Mouse (Mus musculus) midbrain, embryonic 12.5 days (tissue): ENCODE data around the gene Ankrd40. TPM values are rescaled to one million over a fixed set of nuclear protein-coding genes. Genes with fewer than 3 reads are reported as not detected.
A peak's percentile ranks its signal among the peaks of the same experiment; 100 is the strongest.

Experiments
- ATAC-seq: fragments of 200-750 bp; cut with Nextera tagmentation; 2 replicates; pipeline ENCODE4 v1.8.0; 2017; ENCODE audit warnings: low read depth, moderate TSS enrichment, moderate library complexity; ENCODE audit not compliant: low FRiP score
- H3K27ac ChIP-seq: fragments of 300-500 bp; sonication (generic); replicated peaks from 2 replicates; pipeline ENCODE4 v1.5.1; 2016; ENCODE audit warnings: mild to moderate bottlenecking
- H3K27me3 ChIP-seq: fragments of 300-500 bp; sonication (generic); 2 replicates; pipeline ENCODE4 v1.6.1; 2016; ENCODE audit warnings: mild to moderate bottlenecking
- H3K36me3 ChIP-seq: fragments of 300-500 bp; sonication (generic); 2 replicates; pipeline ENCODE4 v1.6.1; 2016
- H3K4me1 ChIP-seq: fragments of 300-500 bp; sonication (generic); 2 replicates; pipeline ENCODE4 v1.6.1; 2016
- H3K4me2 ChIP-seq: fragments of 300-500 bp; sonication (generic); replicated peaks from 2 replicates; pipeline ENCODE4 v1.6.1; 2016; ENCODE audit warnings: mild to moderate bottlenecking, moderate library complexity
- H3K4me3 ChIP-seq: fragments of 300-500 bp; sonication (generic); 2 replicates; pipeline ENCODE4 v1.5.1; 2016; ENCODE audit warnings: mild to moderate bottlenecking
- H3K9ac ChIP-seq: fragments of 300-500 bp; sonication (generic); replicated peaks from 2 replicates; pipeline ENCODE4 v1.6.1; 2016; ENCODE audit warnings: mild to moderate bottlenecking, moderate library complexity
- H3K9me3 ChIP-seq: fragments of 300-500 bp; sonication (generic); 2 replicates; pipeline ENCODE4 v1.6.1; 2016; ENCODE audit warnings: mild to moderate bottlenecking
- WGBS: fragments of 180-500 bp; shearing (Covaris S2); methylation state at CpG from one replicate; pipeline ENCODE4 v1.1.7; 2016; 5-methylcytosine and 5-hydroxymethylcytosine counted together
- polyA plus RNA-seq: library from polyadenylated mRNA; unstranded; fragments of >200 nt; fragmentation: Nextera tagmentation; extraction: Ambion mirVana; gene quantifications from 2 replicates; pipeline ENCODE4 v1.2.1, GENCODE M21; 2016

Gene Ankrd40
- polyA plus RNA-seq: 19.7 and 21.7 TPM in 2 replicates

DNA sequence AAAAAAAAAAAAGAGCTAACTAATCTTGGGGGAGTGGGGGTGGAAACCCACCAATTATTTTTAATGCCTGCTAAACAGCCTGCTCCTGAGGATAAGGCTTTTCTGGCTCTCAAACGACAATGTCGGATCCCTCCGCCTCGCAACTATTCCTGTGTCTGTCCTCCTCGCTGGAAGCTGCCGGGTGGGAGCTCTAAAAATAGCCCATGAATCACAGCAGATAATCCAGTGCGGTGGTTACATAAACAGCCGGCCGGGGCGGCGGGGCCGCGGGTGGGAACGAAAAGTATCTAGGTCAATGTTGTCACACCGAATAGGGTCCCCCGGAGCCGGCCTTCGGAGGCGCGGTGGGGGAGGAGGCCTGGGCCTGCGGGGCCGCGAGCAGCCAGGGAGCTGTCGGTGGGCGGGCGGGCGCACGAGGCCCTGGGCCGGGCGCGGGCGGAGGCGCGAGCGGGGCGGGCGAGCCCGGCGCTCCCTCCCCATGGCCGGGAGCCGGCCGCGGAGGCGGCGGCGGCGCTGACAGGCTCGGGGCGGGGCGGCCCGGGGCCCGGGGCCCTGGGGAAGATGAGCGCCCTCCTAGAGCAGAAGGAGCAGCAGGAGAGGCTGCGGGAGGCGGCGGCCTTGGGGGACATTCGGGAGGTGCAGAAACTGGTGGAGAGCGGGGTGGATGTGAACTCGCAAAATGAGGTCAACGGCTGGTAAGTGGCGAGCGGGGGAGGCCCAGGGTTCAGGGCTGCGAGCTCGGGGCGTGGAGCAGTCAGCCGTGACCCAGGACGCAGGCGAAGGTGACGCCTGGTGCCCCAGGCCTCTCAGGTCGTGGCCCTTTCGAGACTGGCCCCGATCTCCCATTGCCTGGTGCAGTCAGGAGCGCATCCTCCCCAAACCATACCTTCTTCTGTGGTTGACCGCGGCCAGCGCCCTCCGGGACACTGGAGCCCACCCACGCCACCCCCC is at the start of gene Ankrd40:
Gene Ankrd40 (plus strand): TSS at position 309 of the 951 bp plus-strand sequence.
- 1% methylated on average over 48 of the region's 78 CpGs for WGBS
- no peaks in the 10 kb centered on the region for H3K9me3 ChIP-seq
- peak; percentile 88 for ATAC-seq
- no peaks in the 10 kb centered on the region for H3K27me3 ChIP-seq
- peak within 1 kb of the TSS; percentile 97 for H3K27ac ChIP-seq
- H3K9ac ChIP-seq: peak within 1 kb of the TSS; percentile 94
- peak within 1 kb of the TSS; percentile 76 for H3K4me2 ChIP-seq
- peak within 1 kb of the TSS; percentile 63 for H3K4me3 ChIP-seq
- H3K36me3 ChIP-seq: peaks cover 4% of the 10 kb centered on the region; the same call in 1 of the 2 replicates
- H3K4me1 ChIP-seq: peaks cover 37% of the 10 kb centered on the region

DNA sequence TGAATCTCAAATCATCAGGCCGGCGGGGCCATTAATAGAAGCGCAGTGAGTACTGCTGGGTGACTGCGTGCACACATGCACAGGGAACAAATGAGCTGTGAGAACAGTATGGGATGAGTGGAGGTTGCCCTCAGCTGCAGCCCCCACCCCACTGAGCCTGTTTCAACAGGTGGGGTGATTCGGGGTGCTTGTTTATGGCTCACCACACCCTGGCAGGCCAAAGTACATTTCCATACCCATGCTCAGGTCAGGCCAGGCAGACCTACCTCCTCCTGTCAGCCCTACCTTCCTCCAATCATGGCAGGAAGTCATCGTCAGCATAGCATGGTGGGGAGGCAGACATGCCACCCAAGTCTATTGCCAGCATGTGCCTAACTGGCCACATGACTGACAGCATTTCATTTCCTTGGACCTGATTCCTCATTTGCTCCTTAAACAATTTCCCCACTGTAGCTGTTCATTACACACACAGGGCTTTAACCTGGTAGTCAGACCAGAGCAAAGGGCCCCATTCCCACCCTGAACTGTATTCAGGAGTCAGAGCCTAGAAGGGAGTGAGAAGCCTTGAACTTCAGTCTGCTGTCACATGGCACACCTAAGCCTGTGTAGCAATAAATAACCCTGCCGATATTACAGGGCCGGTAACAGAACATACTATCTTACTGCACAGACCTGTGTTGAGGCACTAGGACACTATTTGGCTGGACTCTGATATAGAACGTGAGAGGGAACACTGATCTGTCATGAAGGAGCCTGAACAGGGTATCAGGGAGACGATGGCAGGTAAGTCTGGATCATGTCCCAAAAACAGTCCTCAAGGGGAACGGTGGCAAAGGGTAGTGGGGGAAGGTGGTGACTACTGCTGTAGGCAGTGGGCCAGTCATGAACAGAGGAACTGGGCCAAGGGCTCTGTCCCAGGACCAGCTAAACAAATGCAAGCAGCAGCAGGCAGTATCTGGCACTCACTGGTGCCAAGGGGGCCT is 46.3 kb upstream of the Ankrd40 start, which contains the start of gene Gm21885:
Gene Gm21885 (plus strand): TSS at position 675 of the 983 bp plus-strand sequence.
- WGBS: 89% methylated on average over 11 of the region's 11 CpGs
- Histone ChIP-seq H3K36me3 (peaks cover 22% of the 10 kb centered on the region), H3K27me3 (no peaks in the 10 kb centered on the region), H3K27ac (no peak within 1 kb of the TSS), H3K9me3 (no peaks in the 10 kb centered on the region), H3K4me2 (no peak within 1 kb of the TSS), H3K4me3 (no peak within 1 kb of the TSS), H3K4me1 (0 out of 2 replicates have a peak, but pooled peaks cover 11% of the 10 kb centered on the region), H3K9ac (no peak within 1 kb of the TSS)
- ATAC-seq: no peak

DNA sequence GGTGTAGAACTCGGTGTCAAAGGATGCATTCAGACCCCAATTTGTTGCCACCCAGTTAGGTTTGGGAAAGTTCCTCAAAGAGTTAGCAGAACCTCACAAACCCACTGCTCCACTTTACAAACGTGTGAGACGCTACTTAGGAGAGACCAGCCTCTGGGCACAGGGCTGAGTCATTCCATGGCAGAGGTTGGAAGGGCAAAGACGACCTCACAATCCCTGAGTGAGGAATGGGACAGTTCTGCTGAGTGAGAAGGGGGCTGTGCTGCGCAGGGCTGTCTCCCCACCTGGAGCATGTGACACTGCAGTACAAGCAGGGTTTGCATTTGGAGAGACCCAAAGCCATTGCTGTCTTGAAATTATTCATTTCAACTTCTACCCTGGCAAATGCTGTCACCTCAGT is 45.5 kb upstream of the Ankrd40 start:
- no peaks in the 10 kb centered on the region for H3K27me3 ChIP-seq
- H3K4me3 ChIP-seq: no peak overlapping the region
- WGBS: 67% methylated on average over 5 of the region's 5 CpGs
- ATAC-seq: no peak
- H3K27ac ChIP-seq: no peak overlapping the region
- peaks cover 29% of the 10 kb centered on the region for H3K36me3 ChIP-seq
- no peaks in the 10 kb centered on the region for H3K9me3 ChIP-seq
- H3K9ac ChIP-seq: no peak overlapping the region
- H3K4me2 ChIP-seq: no peak overlapping the region
- H3K4me1 ChIP-seq: 0 out of 2 replicates have a peak, but pooled peaks cover 5% of the 10 kb centered on the region

DNA sequence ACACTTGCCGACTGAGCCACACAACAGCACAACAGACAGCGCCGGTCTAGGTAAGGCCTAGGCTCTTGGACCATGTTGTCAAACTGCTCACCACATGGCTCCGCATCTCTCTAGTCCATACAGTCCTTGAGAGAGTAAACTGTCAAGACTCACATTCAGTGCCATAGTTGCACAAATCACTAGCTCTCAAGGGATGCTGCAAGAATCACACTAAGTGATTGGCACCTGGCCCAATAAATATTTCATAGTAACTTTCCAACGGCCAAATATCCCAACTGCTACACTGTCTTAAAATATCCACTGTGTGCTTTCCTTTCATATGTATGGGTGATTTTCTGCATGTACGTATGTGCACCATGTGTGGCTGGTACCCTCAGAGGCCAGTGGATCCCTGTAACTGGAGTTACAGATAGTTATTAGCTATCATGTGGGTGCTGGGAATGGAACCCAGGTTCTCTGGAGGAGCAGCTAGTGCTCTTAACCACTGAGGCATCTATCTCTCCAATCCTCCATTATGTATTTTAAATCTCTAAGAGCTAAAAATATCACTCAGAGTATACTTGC is 44.2 kb upstream of the Ankrd40 start:
- Histone ChIP-seq H3K9me3 (no peaks in the 10 kb centered on the region), H3K4me2 (no peak overlapping the region), H3K4me1 (0 out of 2 replicates have a peak, but pooled peaks cover 3% of the 10 kb centered on the region), H3K27me3 (no peaks in the 10 kb centered on the region), H3K27ac (no peak overlapping the region), H3K9ac (no peak overlapping the region), H3K36me3 (peaks cover 41% of the 10 kb centered on the region), H3K4me3 (no peak overlapping the region)
- 94% methylated on average over 6 of the region's 6 CpGs for WGBS
- ATAC-seq: no peak

DNA sequence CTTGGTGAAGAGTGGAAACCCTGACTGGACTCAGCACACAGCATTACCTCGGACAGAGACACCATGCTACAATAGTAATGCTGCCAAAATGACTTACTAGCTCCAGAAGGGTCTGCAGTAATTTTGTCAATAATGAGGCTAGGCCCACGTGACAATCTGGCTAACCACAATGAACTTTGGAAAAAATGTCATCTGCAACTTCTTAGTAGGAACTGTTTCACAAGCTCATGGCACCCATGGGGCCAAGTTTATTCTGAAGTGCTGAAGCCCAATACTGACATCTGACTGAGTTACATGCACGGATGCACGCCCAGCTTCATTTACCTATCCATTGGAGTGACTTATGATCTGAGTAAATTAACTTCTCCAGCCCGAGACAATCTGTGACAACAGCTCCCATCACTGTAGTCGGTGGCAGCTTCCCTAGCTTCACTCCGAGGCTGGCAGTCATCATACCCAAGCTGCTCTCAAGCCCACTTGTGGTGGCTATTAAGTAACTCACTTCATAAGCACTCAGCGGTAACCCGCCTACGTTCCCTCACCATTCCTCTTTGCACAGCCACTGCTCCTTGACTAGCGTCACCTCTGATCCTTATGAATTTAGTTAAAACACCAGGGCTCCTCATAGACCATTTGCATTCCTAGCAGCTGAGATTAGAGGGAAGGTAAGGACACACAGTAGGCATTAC is 41.8 kb upstream of the Ankrd40 start:
- Histone ChIP-seq H3K36me3 (peaks cover 65% of the 10 kb centered on the region), H3K27ac (no peak overlapping the region), H3K9ac (no peak overlapping the region), H3K27me3 (no peaks in the 10 kb centered on the region), H3K4me3 (no peak overlapping the region), H3K4me2 (no peak overlapping the region), H3K9me3 (no peaks in the 10 kb centered on the region), H3K4me1 (no peaks in the 10 kb centered on the region)
- ATAC-seq: no peak
- WGBS: 96% methylated on average over 11 of the region's 11 CpGs

DNA sequence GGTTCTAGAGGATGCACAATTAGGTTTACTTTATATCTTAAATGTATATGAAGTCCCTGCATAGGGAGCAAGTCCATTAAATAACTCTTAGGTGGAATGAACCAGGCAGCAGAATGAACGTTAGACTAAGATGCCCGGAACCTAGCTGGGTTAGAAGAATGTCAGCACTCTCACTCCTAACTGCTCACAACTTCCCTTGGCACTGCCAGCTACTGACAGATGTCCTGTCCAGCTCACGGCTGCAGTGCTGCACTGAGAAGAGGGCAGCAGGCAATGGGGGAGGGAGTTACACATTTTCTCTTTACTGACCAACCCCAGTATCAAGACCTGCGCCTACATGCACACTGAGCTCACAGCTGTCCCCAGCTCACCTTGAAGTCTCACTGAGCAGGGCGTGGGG is 40.7 kb upstream of the Ankrd40 start:
- Histone ChIP-seq H3K9me3 (no peaks in the 10 kb centered on the region), H3K36me3 (peaks cover 74% of the 10 kb centered on the region), H3K9ac (no peak overlapping the region), H3K4me1 (no peaks in the 10 kb centered on the region), H3K4me3 (no peak overlapping the region), H3K27ac (no peak overlapping the region), H3K27me3 (no peaks in the 10 kb centered on the region), H3K4me2 (no peak overlapping the region)
- WGBS: 95% methylated on average over 5 of the region's 5 CpGs
- no peak for ATAC-seq

DNA sequence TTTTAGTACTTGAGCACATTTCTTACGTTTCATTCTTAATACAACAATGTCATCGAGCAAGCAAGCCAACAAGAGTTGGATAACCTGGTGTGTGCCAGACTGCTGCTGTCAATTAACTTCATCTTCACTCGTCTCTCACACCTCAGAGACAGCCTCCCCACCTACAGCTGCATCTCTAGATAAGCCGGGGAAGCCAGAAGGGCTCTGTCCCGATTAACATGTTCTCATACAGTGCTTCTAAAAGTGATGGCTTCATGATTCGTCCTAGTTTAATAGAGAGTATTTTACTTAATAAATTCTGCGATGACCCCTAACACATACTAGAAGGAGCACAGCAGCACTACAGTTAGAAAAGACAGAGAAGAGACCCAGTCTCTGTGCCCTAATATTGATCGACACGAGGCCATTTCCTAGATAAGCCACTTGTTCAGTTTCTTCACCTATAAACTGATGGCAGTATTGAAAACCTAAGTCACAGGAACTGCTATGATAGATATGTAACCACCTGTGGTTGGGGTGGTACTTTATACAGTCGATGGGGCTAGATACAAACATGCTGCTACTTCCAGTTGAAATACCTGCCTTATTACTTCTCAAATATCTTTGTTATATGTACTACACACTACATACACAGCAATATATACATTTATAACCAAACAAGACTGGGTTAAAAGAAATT is 37.6 kb upstream of the Ankrd40 start:
- no peaks in the 10 kb centered on the region for H3K9me3 ChIP-seq
- no peaks in the 10 kb centered on the region for H3K4me1 ChIP-seq
- H3K4me3 ChIP-seq: no peak overlapping the region
- H3K9ac ChIP-seq: no peak overlapping the region
- ATAC-seq: no peak
- WGBS: 93% methylated on average over 10 of the region's 10 CpGs
- H3K27me3 ChIP-seq: no peaks in the 10 kb centered on the region
- H3K4me2 ChIP-seq: no peak overlapping the region
- H3K27ac ChIP-seq: no peak overlapping the region
- H3K36me3 ChIP-seq: peaks cover 84% of the 10 kb centered on the region

DNA sequence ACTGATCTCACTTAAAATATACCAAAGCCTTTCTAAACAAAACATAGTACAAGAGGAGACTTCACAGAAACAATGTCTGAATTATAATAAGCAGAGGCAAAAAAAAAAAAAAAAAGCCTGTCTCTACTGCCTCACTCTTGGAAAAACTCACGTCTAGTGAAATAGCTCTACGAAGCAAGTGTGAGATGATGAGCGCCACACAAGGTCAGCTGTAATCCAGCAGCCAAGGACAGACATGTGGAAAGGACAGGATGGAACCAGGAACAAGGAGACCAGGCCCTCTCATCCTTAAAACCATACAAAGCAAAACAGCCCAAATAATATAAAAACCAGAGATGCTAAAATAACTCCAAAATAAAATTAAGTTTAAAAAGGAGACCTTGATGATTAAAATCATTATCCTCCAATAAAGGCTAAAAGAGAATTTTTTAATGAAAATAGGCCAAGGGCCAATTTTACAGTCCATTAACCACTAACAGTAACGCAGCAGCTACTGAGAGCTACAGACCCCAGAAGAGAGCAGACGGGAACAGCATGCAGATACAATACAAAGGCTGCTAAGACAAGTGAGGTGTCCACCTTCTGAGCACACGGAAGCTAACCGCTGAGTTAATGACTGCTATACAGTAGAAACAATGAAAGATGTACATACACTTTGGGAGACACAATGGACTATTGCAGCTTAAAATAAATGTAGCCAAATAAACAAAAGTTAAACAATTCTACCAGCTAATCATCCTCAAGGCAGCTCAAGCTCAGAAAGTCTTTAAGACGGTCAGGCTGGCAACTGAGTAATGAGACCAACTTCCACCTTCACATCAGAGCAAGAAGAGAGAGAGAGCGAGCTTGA is 32.6 kb upstream of the Ankrd40 start:
- WGBS: 80% methylated on average over 9 of the region's 9 CpGs
- H3K9ac ChIP-seq: no peak overlapping the region
- no peaks in the 10 kb centered on the region for H3K27me3 ChIP-seq
- H3K36me3 ChIP-seq: peaks cover 91% of the 10 kb centered on the region
- H3K4me1 ChIP-seq: no peaks in the 10 kb centered on the region
- no peak overlapping the region for H3K4me3 ChIP-seq
- no peaks in the 10 kb centered on the region for H3K9me3 ChIP-seq
- ATAC-seq: no peak
- no peak overlapping the region for H3K4me2 ChIP-seq
- no peak overlapping the region for H3K27ac ChIP-seq

DNA sequence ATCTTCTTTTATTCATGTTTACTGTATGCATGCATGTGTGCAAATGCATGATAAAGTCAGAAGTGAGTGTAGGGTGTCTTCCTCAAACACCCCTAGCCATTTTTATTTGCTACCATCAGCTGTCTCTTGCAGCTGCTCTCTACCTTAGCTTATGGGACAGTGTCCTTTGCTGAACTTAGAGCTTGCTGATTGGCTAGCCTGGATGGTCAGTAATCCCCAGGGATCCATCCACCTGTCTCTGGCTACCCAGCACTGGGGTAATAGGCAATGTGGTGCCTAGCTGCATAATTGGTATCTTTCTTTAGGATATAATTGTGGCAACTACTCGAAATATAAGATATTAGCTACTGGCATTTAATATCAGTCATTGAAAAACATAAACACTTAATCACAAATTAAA is 15.1 kb upstream of the Ankrd40 start:
- H3K9ac ChIP-seq: no peak overlapping the region

DNA sequence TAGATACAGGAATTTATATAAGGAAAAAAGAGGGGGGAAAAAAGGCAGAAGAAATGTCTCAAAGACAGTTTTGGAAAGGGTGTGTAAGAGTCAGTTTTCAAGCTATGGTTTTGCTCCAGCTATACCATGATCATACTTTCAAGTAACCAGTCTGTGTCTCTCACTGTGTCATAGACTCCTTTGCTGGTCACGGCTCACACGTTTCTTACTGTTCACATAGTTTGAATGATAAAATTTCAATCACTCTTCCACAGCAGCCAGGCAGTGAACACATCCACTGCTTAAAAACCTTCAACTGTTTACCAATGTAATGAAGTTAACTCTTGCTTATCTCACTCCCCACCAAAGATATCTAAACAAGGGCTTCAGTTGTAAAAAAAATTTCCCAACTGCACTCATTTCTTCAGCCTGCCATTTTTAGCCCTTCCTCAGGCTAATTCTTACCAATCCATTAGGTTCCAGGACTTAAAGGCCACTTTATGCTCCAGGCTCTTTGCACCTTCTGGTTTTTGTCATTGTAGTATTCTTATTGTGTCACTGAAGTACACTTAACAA is 13.6 kb upstream of the Ankrd40 start:
- Histone ChIP-seq H3K9me3 (no peaks in the 10 kb centered on the region), H3K27me3 (no peaks in the 10 kb centered on the region), H3K4me2 (no peak overlapping the region), H3K4me1 (peaks cover 40% of the 10 kb centered on the region), H3K27ac (no peak overlapping the region), H3K36me3 (peaks cover 4% of the 10 kb centered on the region; the same call in 1 of the 2 replicates), H3K9ac (no peak overlapping the region), H3K4me3 (no peak overlapping the region)
- 90% methylated on average over 2 of the region's 2 CpGs for WGBS
- no peak for ATAC-seq

More for the DNA sequence above, 15.1 kb upstream of the Ankrd40 start:
- no peak for ATAC-seq
- H3K36me3 ChIP-seq: 0 out of 2 replicates have a peak, but pooled peaks cover 6% of the 10 kb centered on the region
- H3K27me3 ChIP-seq: no peaks in the 10 kb centered on the region
- no peak overlapping the region for H3K27ac ChIP-seq
- peaks cover 34% of the 10 kb centered on the region for H3K4me1 ChIP-seq
- no peaks in the 10 kb centered on the region for H3K9me3 ChIP-seq
- H3K4me3 ChIP-seq: no peak overlapping the region
- WGBS: 82% methylated on average over 1 of the region's 1 CpGs
- no peak overlapping the region for H3K4me2 ChIP-seq
